Mouse (Mus musculus) adipose tissue, adult 10 weeks (tissue): ENCODE results near the gene Synm. TPM values are rescaled to one million over a fixed set of nuclear protein-coding genes. Genes with fewer than 3 reads are reported as not detected.

Experiments used
- polyA plus RNA-seq: library from polyadenylated mRNA; stranded (reverse); fragments of 350-450 nt; fragmentation: Illumina TruSeq; extraction: RNeasy Lipid Tissue Mini Kit (QIAGEN cat#74804); gene quantifications from one replicate; pipeline ENCODE4 v1.2.3, GENCODE M21; 2014; ENCODE audit warnings: low read depth, low replicate concordance

Synm gene
- 12.5 TPM for polyA plus RNA-seq

DNA sequence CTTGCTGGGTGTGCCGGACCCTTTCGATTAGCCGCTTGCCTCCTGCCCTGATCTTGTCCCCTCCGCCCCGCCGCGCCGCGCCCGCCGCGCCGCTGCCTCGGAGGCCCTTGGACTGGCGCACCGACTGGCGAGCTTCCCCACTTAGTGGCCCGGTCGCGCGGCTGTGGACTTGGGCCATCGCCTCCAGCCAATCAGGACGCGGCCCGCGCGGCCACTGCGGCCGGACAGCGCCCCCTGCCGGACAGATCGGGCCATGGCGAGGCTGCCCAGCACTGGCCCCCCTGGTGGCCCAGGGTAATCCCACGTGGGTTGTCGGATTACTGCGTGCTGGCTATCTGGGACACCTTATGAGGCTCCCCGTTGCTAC lies at the start of gene Synm:
TSS of gene Synm (minus strand) at position 114 of the 367 bp plus-strand sequence.

Other genes starting within 250 kb of the Synm start
- 23.9 TPM for gene Lrrc28, start 114.5 kb downstream of the Synm start, polyA plus RNA-seq
- gene Ttc23, start 112.3 kb downstream of the Synm start, polyA plus RNA-seq = 19.2 TPM
- gene Igf1r, start 193.1 kb upstream of the Synm start, polyA plus RNA-seq = 37.7 TPM